Mouse (Mus musculus) CH12F3 (cell line): ENCODE data around the gene Nqo2.
"Not testable (repeated sequence)": the region's sequence is repeated elsewhere in the genome, so short reads cannot be mapped to it uniquely, and the experiment has no call there.

Experiments used
- in situ Hi-C: fragments of 300-500 bp; cut with MboI; formaldehyde crosslinking; loops from 2 replicates; pipeline ENCODE4 v1.14.3; 2020; ENCODE audit warnings: low sequenced_read_pairs

Gene Nqo2

GRCm38 (mm10) chr13:33964206-33965046 is at the start of gene Nqo2:
Nqo2 (plus strand) TSS chr13:33964687.
- in situ Hi-C loops, result no loop called here

GRCm38 (mm10) chr13:33921041-33921440 is 43.4 kb upstream of the Nqo2 start:
- in situ Hi-C loops, result no loop called here

DNA sequence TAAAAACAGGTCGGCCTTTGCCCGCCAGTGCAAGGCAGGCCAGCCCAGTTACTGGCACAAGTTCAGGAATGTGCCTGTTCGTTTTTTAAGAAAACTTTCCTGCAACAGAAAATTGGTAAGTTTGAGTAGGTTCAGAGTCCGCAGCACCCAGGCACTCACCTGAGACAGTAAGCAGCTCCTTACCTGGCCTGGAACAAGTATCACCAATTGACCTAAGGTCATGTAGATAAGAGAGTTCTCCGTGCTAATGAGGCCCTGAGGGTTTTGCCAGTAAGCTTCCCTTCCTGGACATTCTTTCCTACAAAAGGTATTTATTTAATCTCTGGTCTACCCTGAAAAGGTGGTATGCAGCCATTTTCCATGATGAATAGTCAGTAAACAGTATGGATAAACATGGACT is 42.8 kb upstream of the Nqo2 start:
- in situ Hi-C loops, result no loop called here

DNA sequence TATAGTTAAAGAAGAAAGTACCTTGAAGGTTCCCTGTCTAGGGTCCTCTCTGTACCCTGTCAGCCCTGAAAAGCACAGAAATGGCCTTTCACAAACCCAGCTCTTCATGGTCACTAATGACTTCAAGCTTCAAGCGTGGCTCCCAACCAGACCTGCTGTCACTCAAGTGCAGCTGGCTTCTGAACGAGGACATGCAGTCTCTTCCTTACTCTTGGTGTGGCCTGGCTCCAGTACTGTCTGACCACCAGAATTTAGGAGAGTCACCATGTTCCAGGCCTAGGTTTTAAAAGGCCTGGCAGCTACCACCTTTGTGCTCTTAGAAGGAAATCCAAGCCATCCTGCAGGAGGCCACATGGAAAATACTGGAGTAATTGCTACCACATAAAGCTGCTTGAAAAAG is 34.2 kb upstream of the Nqo2 start:
- in situ Hi-C loops, result no loop called here

- in situ Hi-C loops, result no loop called here
These were observed 33.6 kb upstream of the Nqo2 start for GRCm38 (mm10) chr13:33930912-33931311.

- in situ Hi-C loops, result no loop called here
These were observed 29.7 kb upstream of the Nqo2 start for GRCm38 (mm10) chr13:33934743-33935142.

GRCm38 (mm10) chr13:33935465-33936181 is 28.9 kb upstream of the Nqo2 start:
- in situ Hi-C loops, result no loop called here

DNA sequence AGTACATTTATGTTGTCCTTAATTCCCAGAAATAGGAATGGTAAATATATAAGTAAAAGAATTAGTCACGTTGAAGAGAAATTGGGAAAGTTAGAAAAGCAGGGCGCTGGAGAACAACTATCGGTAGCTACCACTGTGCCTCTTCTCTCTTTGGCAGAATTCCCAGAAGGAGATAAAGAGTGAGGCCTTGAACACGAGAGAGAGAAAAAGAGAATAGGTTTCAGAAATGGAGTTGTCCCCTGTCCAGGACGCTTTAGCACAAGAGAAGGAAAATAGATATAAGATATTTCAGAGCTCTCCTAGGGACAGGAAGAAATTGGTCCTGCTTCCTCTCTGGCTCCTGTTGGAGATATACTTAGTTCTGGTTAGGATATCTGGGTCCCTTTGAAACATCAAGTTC is 27.3 kb upstream of the Nqo2 start:
- in situ Hi-C loops, result no loop called here

- in situ Hi-C loops, result not testable (repeated sequence)
These were observed 26.9 kb upstream of the Nqo2 start for GRCm38 (mm10) chr13:33937587-33937986.

- in situ Hi-C loops, result no loop called here
These were observed 23.1 kb upstream of the Nqo2 start for GRCm38 (mm10) chr13:33941288-33941808.

GRCm38 (mm10) chr13:33942212-33942779 is 22.2 kb upstream of the Nqo2 start:
- in situ Hi-C loops, result no loop called here

DNA sequence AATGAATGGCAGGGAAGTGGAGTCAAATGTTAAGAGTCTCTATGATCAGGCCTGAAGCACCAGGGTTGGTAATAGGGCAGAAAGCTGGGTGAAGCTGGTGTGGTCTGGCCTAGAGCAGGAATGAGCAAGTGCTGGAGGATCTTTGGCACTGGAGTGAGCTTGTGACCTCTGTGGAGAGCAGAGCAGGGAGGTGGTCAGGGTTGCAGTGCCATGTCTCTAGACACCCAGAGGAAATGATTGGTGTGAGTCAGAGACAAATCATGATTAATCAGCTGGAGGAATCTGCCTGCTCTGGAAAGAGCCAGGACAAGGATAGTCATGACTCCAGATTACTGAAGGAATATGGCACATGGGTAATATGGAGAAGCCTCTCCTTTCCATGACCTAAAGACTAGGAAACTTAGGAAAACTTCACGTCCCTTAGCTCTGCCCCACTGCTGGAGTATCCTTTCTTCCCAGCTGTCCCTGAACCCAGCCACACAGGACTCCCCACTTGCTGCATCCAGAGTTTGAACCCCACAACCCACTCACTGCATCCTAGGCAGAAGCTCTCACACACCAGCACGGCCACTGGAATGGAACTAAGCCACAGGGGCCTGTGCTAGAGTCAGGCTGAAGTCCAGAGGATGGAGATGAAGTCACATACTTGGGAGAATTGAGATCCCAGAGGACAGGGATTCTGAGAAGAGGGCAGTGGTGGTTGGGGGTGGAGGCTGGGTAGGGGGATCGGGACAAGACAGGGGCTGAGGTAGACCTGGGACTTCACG is 13.0 kb upstream of the Nqo2 start:
- in situ Hi-C loops, result no loop called here

DNA sequence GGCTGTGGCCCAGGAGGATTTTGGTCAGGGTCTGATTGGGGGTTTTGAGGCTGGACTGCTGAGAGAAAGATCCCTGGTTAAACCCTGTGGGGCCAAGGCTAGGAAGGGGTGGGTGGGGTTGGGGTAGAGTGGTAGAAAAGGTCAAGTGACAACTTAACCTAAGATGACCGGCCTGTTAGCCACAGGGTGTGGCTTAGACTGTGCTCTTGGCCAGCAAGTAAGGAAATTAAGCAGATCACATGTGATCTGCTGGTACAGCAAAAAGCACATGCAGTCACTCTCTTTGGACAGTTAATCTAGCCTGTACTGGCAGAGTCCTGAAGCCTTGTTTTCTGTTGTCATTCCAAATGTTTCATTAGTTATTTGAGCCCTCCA is 12.4 kb upstream of the Nqo2 start:
- in situ Hi-C loops, result no loop called here

- in situ Hi-C loops, result no loop called here
These were observed 11.5 kb upstream of the Nqo2 start for GRCm38 (mm10) chr13:33952947-33953346.

DNA sequence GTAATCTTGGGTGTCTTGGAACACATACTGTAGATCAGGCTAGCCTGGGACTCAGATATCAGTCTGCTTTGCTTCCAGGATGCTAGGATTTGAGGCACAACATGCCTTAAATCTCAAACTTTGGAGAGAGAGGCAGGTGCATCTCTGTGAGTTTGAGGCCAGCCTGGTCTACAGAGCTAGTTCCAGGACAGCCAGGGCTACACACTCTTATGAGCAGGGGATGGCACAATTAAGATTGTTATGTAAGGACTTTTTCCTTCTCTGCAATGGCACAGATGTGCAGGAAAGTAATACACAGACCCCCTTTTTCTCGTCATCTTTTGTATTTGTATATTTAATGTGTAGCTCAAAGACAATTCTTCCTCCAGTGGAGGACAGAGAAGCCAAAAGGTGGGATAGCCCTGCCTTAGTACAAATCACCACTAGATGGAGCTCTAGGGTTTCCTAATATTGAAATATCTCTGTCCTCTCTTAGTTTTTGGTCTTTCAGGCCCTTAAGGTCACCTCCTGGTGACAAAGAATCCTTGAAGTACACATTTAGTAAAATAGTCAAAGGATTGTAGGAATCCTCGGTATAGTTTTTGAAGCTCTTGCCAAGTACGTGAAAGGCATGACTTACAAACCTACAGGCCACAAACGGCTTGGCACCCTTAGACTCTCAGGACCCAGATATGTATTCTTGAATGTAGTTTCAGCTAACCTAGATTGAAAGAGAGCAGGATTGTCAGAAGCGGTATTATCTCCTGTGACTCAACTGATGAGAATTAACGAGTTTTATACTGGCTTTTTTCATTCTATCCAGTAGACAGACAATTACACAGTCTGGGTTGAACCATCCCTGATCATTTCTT is 7.7 kb upstream of the Nqo2 start:
- in situ Hi-C loops, result no loop called here

- in situ Hi-C loops, result no loop called here
These were observed 4.7 kb upstream of the Nqo2 start for GRCm38 (mm10) chr13:33959771-33960170.

DNA sequence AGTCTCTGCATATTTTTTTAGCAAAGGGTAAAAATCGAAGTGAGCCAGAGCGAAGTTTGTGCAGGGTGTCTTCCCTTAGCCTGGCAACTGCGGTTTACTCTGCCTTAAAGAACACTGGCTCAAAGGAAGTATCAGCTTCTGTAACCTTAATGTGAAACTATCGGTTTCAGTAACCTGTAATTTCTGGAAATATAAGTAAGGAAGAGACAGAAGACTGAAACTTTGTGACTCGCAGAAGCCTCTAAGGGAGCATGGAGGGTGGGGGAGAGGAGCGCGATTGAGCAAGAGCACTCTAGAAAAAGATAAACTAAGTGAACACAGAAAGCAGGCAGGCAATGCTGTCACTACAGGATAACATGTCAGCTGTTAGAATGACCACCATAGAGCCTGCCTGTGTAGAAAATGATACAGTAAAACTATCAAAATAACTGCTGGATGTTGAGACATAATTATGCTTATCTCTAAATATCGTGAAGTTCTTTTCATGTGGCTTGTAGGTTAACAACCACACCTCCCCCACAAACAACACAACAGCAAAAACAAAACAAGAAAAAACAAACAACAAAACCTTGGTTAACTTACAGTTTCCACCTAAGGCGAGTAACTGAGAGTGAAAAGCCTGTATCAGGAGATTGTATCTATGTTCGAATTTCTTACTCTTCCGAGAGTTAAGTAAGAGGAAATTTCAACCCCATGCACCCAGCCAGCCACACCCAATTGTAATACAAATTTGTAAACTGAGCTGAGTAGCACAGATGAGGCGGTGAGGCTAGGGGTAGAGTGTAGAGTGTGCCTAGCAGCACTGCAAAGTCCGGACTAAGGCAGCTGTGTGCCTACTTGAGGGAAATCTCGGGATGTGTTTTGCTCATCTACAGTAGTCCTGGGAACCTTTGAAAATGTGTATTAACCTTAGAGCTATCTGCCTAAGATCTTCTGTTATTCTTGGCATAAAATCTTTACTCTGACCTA is 853 bp downstream of the Nqo2 start:
- in situ Hi-C loops, result no loop called here

DNA sequence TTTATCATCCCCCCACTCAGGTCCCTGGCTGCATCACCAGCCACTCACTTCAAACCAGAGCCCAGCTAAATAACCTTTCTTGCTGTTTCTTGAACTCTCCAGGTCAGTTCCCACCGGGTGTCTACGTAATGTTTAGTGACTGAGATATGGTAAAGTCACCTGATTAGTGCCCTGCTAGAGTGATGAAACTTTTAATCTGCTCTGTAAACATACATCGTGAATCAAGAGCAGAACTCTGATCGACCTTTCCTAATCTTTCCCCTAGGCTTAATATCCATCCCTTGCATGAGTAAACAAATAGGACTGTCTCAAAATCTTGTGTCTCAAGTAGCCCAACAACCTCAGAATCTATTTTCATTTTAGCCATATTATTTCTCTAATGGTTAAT is 1.5 kb downstream of the Nqo2 start:
- in situ Hi-C loops, result no loop called here

- in situ Hi-C loops, result no loop called here
These were observed 2.1 kb downstream of the Nqo2 start for GRCm38 (mm10) chr13:33966574-33966973.
